Mouse (Mus musculus) B cell, adult 2 months (primary cell): ENCODE measurements around the gene AI854703.
A peak's percentile ranks its signal among the peaks of the same experiment; 100 is the strongest.

Experiments used
- DNase-seq, 2 experiments: peaks; one replicate each; pipeline ENCODE4 v3.0.0; 2022

Gene AI854703

GRCm38 (mm10) chr6:48665471-48665870, 38.9 kb downstream of the AI854703 start:
- DNase-seq = no peak

- no peak for DNase-seq
Measured at GRCm38 (mm10) chr6:48666159-48666586, 39.6 kb downstream of the AI854703 start.

- DNase-seq = no peak
Measured at GRCm38 (mm10) chr6:48668022-48668421, 41.5 kb downstream of the AI854703 start.

DNA sequence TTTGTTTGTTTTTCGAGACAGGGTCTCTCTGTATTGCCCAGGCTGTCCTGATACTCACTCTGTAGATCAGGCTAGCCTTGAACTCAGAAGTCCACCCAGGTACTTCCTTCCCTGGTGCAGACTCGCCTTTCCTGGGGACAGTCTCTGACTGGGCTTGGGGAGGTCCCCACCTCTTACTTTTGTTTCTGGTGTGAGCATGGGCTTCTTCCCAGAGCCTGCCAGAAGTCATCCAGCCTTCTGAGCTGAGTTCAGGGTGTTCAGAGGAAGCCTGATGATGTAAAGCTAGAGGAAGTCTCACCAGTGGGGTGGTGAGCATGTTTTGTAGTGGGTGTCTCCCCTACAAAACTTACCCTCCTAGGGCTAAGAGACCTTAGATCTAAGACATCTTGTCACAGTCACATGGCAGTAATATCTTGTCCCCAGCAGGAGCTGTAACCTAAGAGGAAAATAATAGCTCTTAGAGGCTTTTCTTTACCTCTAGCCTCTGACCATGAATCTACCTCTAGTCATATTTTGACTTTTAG, 42.9 kb downstream of the AI854703 start:
- no peak for DNase-seq

DNA sequence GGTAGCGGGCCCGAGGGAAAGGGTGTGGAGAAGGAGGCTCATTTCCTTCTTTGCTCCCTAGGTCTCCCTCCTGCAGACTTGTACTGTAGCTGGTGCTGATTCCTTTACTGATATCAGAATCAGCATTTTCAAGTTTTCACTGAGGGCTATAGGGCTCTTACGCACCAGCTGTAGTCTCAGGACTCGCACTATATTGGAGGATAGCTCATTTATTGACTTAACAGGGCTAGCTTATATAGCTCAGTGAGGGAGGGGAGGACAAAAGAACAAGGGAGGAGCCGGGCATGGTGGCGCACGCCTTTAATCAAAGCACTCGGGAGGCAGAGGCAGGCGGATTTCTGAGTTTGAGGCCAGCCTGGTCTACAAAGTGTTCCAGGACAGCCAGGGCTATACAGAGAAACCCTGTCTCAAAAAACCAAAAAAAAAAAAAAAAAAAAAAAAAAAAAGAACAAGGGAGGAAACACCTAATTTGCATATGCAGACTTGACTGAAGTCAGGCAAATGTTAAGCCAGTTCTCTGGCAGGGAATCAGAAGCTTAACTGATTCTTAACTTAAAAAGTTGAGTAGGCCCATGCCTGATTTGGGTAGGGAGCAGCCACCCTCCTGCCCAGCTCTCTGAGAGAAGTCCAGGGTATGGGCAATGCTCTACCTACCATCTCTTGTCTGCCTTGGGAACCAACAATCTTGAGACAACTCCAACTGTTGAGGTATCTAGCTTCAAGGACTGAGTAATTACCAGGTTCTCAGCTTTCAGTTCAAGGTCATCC, 47.9 kb downstream of the AI854703 start:
- peak; percentile 47 to 52 for DNase-seq

DNA sequence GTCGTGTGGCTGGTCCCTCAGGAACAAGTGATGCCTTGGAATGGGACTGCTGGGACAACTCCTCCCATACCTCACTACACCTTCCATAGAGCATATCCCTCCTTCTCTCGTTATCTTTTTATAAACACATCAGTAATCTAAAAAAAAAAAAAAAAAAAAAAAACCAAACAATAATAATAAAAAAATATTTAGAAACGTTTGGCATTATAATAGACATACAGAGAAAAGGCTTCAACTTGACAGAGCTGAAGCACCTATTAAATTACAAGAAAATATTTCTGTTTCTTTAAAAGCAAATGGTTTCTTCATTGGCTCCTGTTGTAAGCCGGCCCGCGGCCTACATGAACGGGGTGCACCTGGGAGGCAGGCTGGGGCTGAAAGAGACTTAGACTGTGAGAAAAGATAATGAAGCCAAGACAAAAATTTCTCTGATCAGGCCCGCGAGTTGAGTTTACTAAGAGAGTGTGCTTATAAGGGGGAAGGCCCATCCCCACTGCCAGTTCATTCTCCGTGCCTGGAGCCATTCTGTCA, 48.9 kb downstream of the AI854703 start:
- DNase-seq = peak in 1 of 2 experiments; percentile 46

DNA sequence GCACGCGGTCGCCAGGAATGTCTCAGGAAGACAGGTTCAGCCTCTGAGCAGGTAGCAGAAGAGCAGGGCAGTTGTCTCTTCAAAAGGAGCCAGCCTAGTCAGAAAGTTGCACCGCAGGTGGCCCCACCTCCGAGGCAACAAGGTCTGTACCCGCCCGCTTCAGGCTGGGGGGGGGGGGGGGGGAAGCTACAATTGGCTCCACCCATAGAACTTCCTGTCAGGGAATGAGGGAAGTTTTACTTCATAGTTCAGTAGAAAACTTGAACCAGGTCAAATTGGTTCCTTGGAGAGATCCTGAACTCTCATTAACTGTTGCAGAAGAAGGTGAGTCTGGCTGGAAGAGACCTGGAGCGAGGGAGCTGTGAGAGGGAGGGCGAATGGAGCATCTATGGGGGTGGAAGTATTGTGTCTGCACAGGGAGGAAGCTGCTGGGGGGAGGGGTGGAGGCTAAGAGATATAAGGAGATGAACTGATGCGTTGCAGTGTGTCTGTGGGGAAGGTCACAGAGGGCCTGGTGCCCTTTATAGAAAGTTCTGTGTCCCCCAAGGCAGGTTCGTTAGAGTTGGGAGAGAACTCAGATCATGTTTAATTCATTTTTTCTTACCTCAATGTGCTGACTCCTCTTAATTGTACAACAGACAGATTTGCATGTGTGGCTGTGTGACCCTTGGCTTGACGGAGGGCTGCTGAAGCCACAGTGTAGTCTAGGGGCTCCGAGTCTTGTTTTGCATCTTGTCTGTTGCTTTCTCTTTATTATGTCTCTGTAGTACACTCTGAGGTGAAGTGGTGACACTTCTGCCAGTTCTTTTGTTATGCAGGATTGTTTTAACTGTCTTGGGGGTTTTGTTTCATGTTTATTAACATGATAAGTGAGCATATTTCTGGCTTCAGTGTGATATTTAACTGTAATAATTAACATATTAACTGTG, 49.6 kb downstream of the AI854703 start, which contains the start of gene Gimap9:
TSS of gene Gimap9 (plus strand) at position 199 of the 929 bp plus-strand sequence.
- DNase-seq = peak; percentile 86

DNA sequence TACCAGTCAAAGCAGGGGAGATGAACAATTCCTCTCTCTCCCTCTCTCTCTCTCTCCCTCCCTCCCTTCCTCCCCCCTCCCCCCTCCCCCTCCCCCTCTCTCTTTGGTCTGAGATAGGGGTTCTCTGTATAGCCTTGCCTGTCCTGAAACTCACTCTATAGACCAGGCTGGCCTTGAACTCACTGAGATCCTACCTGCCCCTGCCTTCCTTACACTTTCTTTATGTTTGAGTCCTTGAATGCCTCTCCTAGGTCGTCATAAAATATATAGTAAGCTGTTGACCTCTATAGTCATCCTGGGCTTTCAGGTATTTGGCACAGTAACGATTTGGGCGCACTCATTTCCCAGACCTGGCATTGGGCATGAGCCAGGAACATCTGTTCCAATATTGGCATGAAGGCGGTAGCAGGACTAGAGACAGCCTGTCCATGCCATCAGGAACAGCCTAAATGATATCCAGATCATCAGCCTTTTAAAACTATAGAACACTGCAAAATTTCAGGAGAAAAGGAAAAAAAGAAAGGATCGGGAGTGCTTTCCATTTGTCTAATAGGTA, 50.4 kb downstream of the AI854703 start:
- no peak for DNase-seq

- no peak for DNase-seq
Measured at GRCm38 (mm10) chr6:48677492-48678345, 51.2 kb downstream of the AI854703 start.

GRCm38 (mm10) chr6:48678391-48678790, 51.8 kb downstream of the AI854703 start:
- DNase-seq = no peak

- DNase-seq = no peak
Measured at GRCm38 (mm10) chr6:48679701-48680100, 53.1 kb downstream of the AI854703 start.

GRCm38 (mm10) chr6:48680421-48680820, 53.9 kb downstream of the AI854703 start:
- DNase-seq = no peak

DNA sequence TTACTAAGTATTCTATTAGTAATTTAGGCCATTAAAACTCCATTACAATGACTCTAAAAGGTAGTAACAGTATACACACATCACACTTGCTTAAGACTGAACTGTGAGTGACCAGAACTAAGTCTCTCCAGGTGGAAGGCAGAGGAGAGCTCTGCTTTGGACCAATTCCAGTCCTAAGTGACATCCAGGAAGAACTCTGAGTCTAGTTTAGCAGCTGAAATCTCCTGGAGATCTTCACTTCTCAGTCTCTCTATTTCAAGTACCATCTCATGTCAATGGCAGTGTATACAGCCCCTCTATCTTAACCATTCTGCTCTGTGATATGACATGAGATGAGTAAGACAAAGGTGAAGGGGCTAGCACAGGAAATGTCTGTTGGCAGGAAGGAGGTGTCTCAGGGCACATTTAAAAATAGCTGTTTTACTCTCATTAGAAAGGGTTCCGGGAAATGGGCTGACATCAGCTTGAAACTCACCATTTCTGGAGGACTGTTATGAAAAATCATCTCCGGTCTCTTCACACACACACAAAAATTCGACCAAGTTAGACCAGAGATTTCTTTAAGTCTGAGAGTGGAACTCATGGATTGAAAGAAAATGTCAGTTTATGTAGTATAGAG, 55.0 kb downstream of the AI854703 start:
- DNase-seq = peak in 1 of 2 experiments; percentile 48

GRCm38 (mm10) chr6:48682271-48682670, 55.7 kb downstream of the AI854703 start:
- no peak for DNase-seq
